ENCODE assay signal across 19 mouse cellular contexts in the genomic region with DNA sequence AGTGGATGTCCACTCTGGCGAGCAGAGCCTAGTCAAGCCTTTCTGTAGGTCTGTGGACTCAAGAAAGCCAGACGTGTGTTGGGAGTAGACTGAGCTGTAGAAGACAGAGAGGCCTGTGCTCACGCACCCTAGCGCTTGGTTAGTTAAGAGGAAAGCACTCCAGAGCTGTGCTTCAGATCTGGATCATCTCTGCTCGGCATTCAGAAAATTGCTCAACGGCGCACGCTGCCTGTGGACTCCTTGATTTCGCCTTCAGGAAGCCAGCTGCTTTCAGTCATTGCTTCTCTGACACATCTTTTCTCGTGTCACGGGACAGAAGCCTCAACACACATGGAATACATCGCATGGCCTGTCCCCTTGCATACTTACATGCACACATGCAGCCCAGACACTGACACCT. TPM values are rescaled to one million over a fixed set of nuclear protein-coding genes. Genes with fewer than 3 reads are reported as not detected.
DNase-seq lines count a peak whose midpoint lies in the region; ATAC-seq and TF ChIP-seq lines count a peak whose summit lies in the region.
"Had no signal": no experiment of that assay in that cellular context is flagged by ENCODE, and none has a peak within 500 bp of the region (broad histone marks: within the 10 kb centered on the region; RNA-seq: fewer than 3 reads in every experiment).

No protein-coding gene starts in this region.

- no peak overlapping the region for H3K4me3 ChIP-seq in heart, adult 2 months
- H3K4me3 ChIP-seq in intestine, embryonic 14.5 days (ENCODE audit: low read depth, low read length) = no peak overlapping the region
- no peak overlapping the region for H3K4me3 ChIP-seq in intestine, postnatal 0 days (ENCODE audit: low read depth, low read length)
- H3K4me3 ChIP-seq in lung, postnatal 0 days (ENCODE audit: low read depth, low read length) = no peak overlapping the region
- H3K4me3 ChIP-seq in lung, adult 2 months (replicated peaks; ENCODE audit: extremely low read depth, low read depth, low read length) = no peak overlapping the region
- H3K4me3 ChIP-seq: megakaryocyte, embryonic 14.5 days had no signal

- H3K79me2 ChIP-seq in heart, adult 2 months (replicated peaks; ENCODE audit: control insufficient read depth, insufficient read depth, low read length) = no peaks in the 10 kb centered on the region

- H3K4me1 ChIP-seq in heart, adult 2 months (ENCODE audit: control insufficient read depth, insufficient read depth, low read length) = peaks cover 11% of the 10 kb centered on the region
- peaks cover 9% of the 10 kb centered on the region for H3K4me1 ChIP-seq in intestine, embryonic 14.5 days (replicated peaks; ENCODE audit: control insufficient read depth, insufficient read depth, low read length)
- H3K4me1 ChIP-seq in intestine, postnatal 0 days (replicated peaks; ENCODE audit: control insufficient read depth, insufficient read depth, low read length) = no peaks in the 10 kb centered on the region; the same call in 1 of the 2 replicates
- H3K4me1 ChIP-seq in lung, postnatal 0 days (ENCODE audit: insufficient read depth, low read depth, low read length) = peaks cover 9% of the 10 kb centered on the region; the same call in 1 of the 2 replicates
- H3K4me1 ChIP-seq in lung, adult 2 months (ENCODE audit: control insufficient read depth, insufficient read depth, low read length) = peaks cover 5% of the 10 kb centered on the region; the same call in 1 of the 2 replicates
- H3K4me1 ChIP-seq: megakaryocyte, embryonic 14.5 days had no signal

- no peak for TF ChIP-seq POLR2A in heart, adult 2 months (IDR thresholded peaks at IDR 0.05; ENCODE audit: insufficient read depth, low read depth, low read length)
- TF ChIP-seq POLR2A in lung, adult 2 months (IDR thresholded peaks at IDR 0.05; ENCODE audit: borderline replicate concordance, extremely low read depth, low read depth, low read length) = no peak

- no peak overlapping the region for H3K9ac ChIP-seq in heart, adult 2 months (ENCODE audit: low read depth, low read length)
- no peak overlapping the region for H3K9ac ChIP-seq in intestine, embryonic 14.5 days (ENCODE audit: low read length)
- no peak overlapping the region for H3K9ac ChIP-seq in intestine, postnatal 0 days (ENCODE audit: low read depth, low read length)
- H3K9ac ChIP-seq in lung, postnatal 0 days (replicated peaks; ENCODE audit: low read depth) = no peak overlapping the region

- H3K27me3 ChIP-seq in heart, adult 2 months (ENCODE audit: control insufficient read depth, insufficient read depth, low read length) = no peaks in the 10 kb centered on the region
- H3K27me3 ChIP-seq in intestine, embryonic 14.5 days (replicated peaks; ENCODE audit: control insufficient read depth, insufficient read depth, low read length) = no peaks in the 10 kb centered on the region
- no peaks in the 10 kb centered on the region for H3K27me3 ChIP-seq in intestine, postnatal 0 days (replicated peaks; ENCODE audit: control insufficient read depth, insufficient read depth, low read length)
- H3K27me3 ChIP-seq in lung, postnatal 0 days (replicated peaks; ENCODE audit: insufficient read depth, low read length) = no peaks in the 10 kb centered on the region
- H3K27me3 ChIP-seq: megakaryocyte, embryonic 14.5 days had no signal

- intact Hi-C loops in heart, adult 2 months (cut with DNase I) = no loop called here
- intact Hi-C loops in gastrocnemius, postnatal 14 days (cut with DNase I; ENCODE audit: low total_unique reads) = no loop called here

- H3K36me3 ChIP-seq in heart, adult 2 months (ENCODE audit: control insufficient read depth, insufficient read depth, low read length) = no peaks in the 10 kb centered on the region
- H3K36me3 ChIP-seq in intestine, embryonic 14.5 days (ENCODE audit: control insufficient read depth, insufficient read depth, low read length) = peaks cover 9% of the 10 kb centered on the region
- no peaks in the 10 kb centered on the region for H3K36me3 ChIP-seq in intestine, postnatal 0 days (ENCODE audit: control insufficient read depth, insufficient read depth)
- H3K36me3 ChIP-seq in lung, postnatal 0 days (ENCODE audit: insufficient read depth, low read length) = no peaks in the 10 kb centered on the region
- H3K36me3 ChIP-seq: G1E had no signal

- TF ChIP-seq CTCF in heart, adult 2 months (IDR thresholded peaks at IDR 0.05) = no peak
- TF ChIP-seq CTCF in intestine, postnatal 0 days (IDR thresholded peaks at IDR 0.05; ENCODE audit: low read depth) = no peak; the same call in 1 of the 2 replicates
- peak; percentile 9; the same call in 1 of the 2 replicates for TF ChIP-seq CTCF in lung, postnatal 0 days (IDR thresholded peaks at IDR 0.05)
- TF ChIP-seq CTCF in lung, adult 2 months (IDR thresholded peaks at IDR 0.05; ENCODE audit: insufficient read depth, low read length) = no peak

- TF ChIP-seq EP300 in heart, adult 2 months (IDR thresholded peaks at IDR 0.05; ENCODE audit: insufficient read depth, low read depth, low read length) = no peak
- peak; percentile 20; the same call in 1 of the 2 replicates for TF ChIP-seq EP300 in lung, postnatal 0 days (IDR thresholded peaks at IDR 0.05)

- DNase-seq in heart, adult 2 months = no peak
- no peak for DNase-seq in heart, adult 9 months (ENCODE audit: low spot score in 2 of 2)
- no peak for DNase-seq in intestine, embryonic 14.5 days (ENCODE audit: low spot score)
- DNase-seq in lung, postnatal 0 days (ENCODE audit: low spot score) = peak; percentile 73
- no peak for DNase-seq in lung, adult 2 months
- DNase-seq in gastrocnemius, postnatal 14 days = no peak
- DNase-seq: adrenal gland, postnatal 36 days; cerebellum, adult 11 months; right cerebral cortex, postnatal 25 days; thymus, postnatal 36 days had no signal

- no peak overlapping the region for H3K4me2 ChIP-seq in intestine, embryonic 14.5 days (ENCODE audit: low read length)
- no peak overlapping the region for H3K4me2 ChIP-seq in intestine, postnatal 0 days (replicated peaks; ENCODE audit: low read depth)
- H3K4me2 ChIP-seq in lung, postnatal 0 days (replicated peaks; ENCODE audit: low read depth, low read length) = no peak overlapping the region

- no peaks in the 10 kb centered on the region for H3K9me3 ChIP-seq in intestine, embryonic 14.5 days (ENCODE audit: control insufficient read depth, low read length)
- no peaks in the 10 kb centered on the region for H3K9me3 ChIP-seq in intestine, postnatal 0 days (ENCODE audit: control insufficient read depth)
- H3K9me3 ChIP-seq in lung, postnatal 0 days (ENCODE audit: low read length) = no peaks in the 10 kb centered on the region

- 77% methylated on average over 12 of the region's 12 CpGs for WGBS in heart, adult 2 months
- WGBS in intestine, embryonic 14.5 days = 52% methylated on average over 12 of the region's 12 CpGs
- WGBS in intestine, postnatal 0 days = 68% methylated on average over 12 of the region's 12 CpGs
- 59% methylated on average over 12 of the region's 12 CpGs for WGBS in lung, postnatal 0 days
- WGBS in lung, adult 2 months = 74% methylated on average over 12 of the region's 12 CpGs

- ATAC-seq in intestine, embryonic 14.5 days (replicated peaks; ENCODE audit: low FRiP score, low TSS enrichment, low read depth) = no peak
- ATAC-seq in intestine, postnatal 0 days = no peak
- ATAC-seq in lung, postnatal 0 days = peak; percentile 71
- no peak for ATAC-seq in megakaryocyte progenitor cell, adult 5-6 weeks (replicated peaks; ENCODE audit: poor library complexity)

- H3K27ac ChIP-seq in heart, adult 2 months = peak overlapping the region; percentile 74
- H3K27ac ChIP-seq in intestine, embryonic 14.5 days (ENCODE audit: low read depth) = peak overlapping the region; percentile 24; the same call in 1 of the 2 replicates
- H3K27ac ChIP-seq in intestine, postnatal 0 days (ENCODE audit: low read depth, low read length) = no peak overlapping the region
- H3K27ac ChIP-seq in lung, postnatal 0 days (ENCODE audit: low read length) = 0 out of 2 replicates have a peak overlapping the region, but pooled peaks have one; percentile 11

RNA-seq across cellular contexts. Expression of a gene that starts 39.2 kb away (rescaled TPM):
- not detected for total RNA-seq in heart, adult 2 months (2021)
- 0.18 and 0.41 TPM in 2 replicates for polyA plus RNA-seq in heart, adult 2 months (2012; rRNA removed)
- not detected in 2 replicates for polyA plus RNA-seq in intestine, embryonic 14.5 days (2014; fragmentation: Nextera tagmentation; extraction: Ambion mirVana)
- polyA plus RNA-seq in intestine, postnatal 0 days (2015; fragmentation: Nextera tagmentation; extraction: Ambion mirVana) = not detected in 2 replicates
- not detected in 2 replicates for polyA plus RNA-seq in lung, postnatal 0 days (2015; fragmentation: Nextera tagmentation; extraction: Ambion mirVana)
- polyA plus RNA-seq in lung, adult 2 months (2012; rRNA removed) = not detected in 2 replicates
- total RNA-seq in megakaryocyte progenitor cell, adult 5-6 weeks (2015) = not detected in 2 replicates
- total RNA-seq in megakaryocyte progenitor cell, adult 5-6 weeks (2017) = not detected in 2 replicates
- total RNA-seq in gastrocnemius, postnatal 14 days (2021) = not detected
- total RNA-seq: hematopoietic stem cell, adult 5-6 weeks; liver, adult 2 months; neutrophil, adult 5-6 weeks had no signal
- polyA plus RNA-seq: C2C12; cortical plate, adult 2 months; G1E; liver, adult 2 months had no signal
